Mouse (Mus musculus): ENCODE measurements around the gene Stpg1. TPM values are rescaled to one million over a fixed set of nuclear protein-coding genes. Genes with fewer than 3 reads are reported as not detected.

Gene Stpg1
- polyA plus RNA-seq, 1 experiment, result not detected

DNA sequence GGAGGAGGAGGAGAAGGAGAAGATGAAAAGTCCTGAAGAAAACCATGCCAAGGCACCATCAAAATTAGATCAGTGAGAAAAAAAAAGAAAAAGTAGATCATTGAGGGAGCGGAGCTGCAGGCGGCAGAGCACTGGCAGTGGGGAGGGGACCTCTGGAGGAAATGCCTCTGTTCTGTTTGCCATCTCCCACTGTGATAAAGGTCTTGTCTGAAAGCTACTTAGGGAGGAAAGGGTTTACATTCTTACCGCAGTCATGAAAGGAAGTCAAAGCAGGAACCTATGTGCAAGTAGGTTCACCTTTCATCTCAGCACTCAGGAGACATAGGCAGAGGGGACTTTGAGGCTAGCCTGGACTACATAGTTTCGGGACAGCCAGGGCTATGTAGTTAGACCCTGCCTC is 7.0 kb downstream of the Stpg1 start:
- no peak for TF ChIP-seq GATA1 (IDR thresholded peaks at IDR 0.05; ENCODE audit: low read length)

DNA sequence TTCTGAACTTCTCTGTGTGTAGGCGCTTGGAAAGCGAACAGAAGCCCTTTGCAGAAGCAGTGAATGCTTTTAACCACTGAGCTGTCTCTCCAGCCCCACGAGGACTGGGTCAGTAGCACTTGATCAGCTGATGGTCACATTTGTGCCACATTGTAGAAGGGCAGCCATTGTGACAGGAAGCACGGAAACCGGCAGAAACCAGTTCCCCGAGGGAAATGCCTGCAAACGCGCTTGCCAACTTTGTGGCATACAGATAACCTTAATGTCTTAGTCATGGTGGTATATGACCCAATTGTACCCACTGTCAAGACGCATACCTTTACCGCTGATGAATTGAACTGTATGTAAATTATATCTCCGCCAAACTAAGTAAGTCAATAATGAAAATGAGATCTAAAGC is 11.2 kb downstream of the Stpg1 start:
- TF ChIP-seq GATA1 (IDR thresholded peaks at IDR 0.05; ENCODE audit: low read length), result no peak

DNA sequence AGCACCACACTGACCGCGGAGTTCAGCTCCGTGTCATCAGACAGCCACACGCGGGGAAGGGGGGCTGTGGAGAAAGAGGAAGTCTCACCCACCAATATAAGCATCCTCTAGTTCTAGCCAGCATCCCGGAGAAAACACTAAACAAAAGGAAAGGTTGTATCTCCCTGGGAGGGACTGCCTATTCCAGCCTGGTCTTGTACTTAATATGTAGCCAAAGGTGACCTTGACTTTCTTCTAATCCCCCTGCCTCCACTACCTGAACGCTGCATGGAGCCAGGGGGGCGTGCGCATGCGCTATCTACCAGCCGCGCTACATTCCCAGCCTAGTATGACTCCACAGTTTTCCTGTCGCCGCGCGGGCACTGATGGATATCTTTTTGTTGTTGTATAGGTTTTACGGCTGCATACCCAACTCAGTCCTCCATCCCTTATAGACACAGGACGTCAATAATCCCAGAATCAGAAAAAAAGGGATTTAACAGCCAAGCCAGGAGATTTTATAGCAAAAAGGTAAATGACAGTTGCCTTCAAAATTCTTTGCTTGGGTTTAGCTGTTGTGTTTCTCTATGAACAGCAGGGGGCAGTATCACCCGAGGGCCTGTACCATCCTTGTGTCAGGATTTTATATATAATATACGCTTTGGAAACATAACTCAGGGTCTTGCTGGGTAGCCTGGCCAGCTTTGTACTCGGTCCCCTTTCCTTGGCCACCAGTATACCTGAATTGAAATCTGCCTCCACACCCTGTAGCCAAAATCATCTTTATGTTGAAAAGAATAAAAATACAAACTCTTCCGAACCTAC is 13.2 kb downstream of the Stpg1 start:
- TF ChIP-seq GATA1 (IDR thresholded peaks at IDR 0.05; ENCODE audit: low read length), result no peak

DNA sequence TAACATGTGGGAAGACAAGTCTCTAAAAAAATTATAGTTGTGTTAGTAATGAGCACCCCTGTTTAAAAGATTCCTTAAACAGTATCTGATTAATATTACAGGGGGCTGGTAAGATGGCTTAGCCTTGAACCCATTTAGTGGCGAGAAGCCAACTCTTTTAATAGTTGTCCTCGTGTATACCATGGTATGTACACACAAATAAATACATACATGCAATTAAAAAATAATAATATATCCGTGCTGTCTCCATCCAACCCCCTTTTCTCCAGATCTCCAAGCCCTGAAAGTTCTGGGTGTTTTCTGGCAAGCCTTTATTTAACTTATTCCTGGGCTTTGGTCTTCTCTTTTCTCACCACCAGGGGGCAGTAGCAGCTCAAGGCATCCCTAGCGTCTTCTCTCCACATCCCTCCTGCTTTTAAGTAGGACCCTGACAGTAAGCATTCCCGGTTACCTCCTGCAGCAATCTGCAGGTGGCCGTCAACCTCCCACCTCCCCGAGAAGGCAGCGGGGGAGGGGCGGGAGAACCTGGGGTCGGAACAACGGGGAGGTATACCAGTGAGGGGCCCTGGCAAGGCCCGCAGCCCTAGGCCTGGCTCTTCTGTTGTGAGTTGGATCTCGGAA is 13.9 kb downstream of the Stpg1 start:
- TF ChIP-seq GATA1 (IDR thresholded peaks at IDR 0.05; ENCODE audit: low read length), result no peak

DNA sequence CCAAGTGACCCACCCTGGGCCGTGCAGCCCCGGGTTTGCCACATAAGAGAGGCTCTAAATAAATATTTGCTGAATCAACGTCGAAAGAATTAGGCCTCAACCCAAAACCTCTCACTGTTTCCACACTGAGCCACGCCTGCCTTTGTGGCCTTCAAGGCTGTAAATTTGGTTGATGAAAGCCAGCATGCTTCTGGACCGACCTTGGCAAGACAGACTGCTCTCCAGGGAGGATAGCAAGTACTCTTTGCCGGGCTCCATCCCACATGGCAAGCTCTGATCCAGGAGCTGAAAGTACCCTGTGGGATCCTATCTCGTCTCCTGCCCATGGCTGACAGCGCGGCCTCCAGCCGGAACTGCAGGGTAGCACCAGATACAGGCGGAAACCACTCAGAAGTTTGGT is 14.9 kb downstream of the Stpg1 start:
- no peak for TF ChIP-seq GATA1 (IDR thresholded peaks at IDR 0.05; ENCODE audit: low read length)

DNA sequence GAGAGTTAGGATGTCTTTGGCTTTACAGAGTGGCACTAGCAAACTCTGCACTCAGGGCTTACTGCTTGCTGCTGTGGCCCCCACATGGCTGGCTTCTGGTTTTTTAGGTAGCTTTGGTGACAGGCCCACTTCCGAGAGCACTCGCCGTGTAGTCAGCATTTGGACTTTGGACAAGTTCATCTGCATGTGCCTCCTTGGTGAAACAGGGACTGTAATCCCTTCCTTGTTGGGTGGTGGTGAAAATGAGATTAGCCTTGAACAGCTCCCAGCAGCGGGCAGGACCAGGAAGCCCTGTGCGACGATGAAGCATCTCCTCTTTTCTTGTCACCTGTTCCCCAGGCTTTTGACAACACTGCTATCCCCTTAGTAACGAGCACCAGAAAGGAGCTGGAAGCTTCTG is 19.3 kb downstream of the Stpg1 start:
- no peak for TF ChIP-seq GATA1 (IDR thresholded peaks at IDR 0.05; ENCODE audit: low read length)

DNA sequence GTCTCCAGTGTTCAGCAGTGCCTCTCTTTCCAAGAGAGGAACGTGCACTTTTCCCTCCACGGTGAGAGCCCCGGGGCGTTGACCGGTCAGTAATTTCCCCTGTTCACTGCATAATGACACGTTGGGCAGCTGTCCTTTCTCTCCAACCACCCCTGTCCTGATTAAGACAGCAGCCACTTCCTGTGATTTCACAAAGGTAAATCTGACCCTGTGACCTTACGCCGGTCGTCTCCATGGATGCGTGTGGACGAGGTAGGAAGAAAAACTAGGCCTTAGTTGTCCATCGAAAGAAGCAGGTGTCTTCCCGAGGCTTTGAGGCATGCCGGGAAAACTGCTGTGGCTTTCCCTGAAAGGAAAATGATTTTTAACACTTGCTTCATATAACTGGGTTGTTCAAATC is 20.3 kb downstream of the Stpg1 start:
- no peak for TF ChIP-seq GATA1 (IDR thresholded peaks at IDR 0.05; ENCODE audit: low read length)

DNA sequence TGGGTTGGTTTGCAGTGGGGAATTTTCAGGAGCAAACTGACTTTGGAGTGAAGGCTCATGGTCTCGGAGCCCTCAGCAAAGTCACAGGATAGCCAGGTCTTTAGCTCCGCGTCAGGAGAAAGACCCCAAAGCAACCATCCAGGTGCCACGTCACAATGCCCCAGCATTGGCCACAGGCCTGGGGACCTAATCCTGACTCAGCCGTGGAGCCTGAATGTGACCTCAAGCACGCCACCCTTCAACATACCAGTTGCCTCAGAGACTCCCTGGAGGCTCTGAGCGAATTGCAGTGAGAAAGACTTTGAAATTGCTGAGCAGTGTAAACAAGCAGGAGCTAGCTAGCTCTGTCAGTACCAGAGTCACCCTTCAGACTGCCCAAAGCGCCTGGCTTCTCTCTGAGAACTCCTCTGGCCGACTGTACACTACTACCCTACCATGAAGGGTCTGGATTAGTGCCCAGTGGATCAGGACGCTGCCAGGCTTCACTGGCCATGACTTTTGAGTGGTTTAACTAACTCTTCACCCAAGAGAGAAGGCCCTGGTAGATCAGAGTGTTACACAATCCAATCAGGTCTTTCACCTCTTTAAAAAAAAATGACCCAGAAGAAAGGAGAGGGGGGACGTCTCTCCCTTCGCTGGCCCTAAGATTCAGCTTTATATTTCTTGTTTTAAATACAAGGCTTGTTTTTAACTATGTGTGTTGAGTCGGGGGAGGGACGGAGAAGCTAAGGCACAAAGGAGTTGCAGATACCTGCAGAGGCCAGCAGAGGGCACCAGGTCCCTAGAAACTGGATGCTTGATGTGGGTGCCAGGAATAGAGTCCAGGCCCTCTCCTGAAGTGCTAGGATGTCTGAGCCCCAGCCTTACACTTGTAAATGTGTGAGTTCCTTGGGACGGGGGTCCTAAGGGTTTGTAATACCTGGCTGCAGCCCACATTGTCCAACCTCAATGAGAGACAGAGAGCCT is 22.0 kb downstream of the Stpg1 start:
- no peak for TF ChIP-seq GATA1 (IDR thresholded peaks at IDR 0.05; ENCODE audit: low read length)

DNA sequence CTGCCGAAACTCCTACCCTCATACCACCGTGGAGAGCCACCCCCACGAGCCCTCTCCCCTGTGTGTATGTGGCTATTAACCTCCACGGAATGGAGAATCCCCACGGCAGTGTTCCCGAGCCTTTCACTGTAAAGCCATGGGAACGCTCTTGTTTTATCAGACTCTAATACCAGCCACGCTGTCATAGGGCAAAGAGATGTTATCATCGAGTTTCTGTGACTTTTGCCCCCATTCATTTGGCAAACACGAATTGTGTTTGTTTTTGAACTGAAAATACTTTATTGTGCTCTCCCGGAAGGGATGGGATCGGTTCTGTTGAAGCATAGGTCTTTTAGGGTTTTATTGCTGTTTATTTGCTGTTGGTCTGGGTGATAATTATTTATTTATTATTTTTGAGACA is 23.5 kb downstream of the Stpg1 start:
- no peak for TF ChIP-seq GATA1 (IDR thresholded peaks at IDR 0.05; ENCODE audit: low read length)

DNA sequence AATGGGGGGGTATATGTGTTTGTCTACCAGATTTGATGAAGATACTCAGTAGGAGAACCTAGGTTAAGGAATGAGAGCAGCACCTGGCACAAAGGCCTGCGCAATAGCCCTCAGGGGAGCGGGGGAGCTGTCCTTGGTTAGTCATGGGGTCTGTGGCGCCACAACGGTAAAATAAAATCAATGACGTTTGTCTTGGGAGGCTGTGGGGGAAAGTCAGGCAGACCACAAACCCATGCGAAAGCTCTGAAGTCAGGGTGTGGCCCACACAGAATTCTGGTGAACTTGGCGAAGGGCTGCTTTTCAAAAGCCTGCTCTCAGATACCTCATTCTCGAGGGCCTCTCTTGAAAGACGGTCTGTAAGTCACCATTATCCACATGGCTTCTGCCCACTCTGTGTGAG is 25.8 kb downstream of the Stpg1 start:
- TF ChIP-seq GATA1 (IDR thresholded peaks at IDR 0.05; ENCODE audit: low read length), result no peak

DNA sequence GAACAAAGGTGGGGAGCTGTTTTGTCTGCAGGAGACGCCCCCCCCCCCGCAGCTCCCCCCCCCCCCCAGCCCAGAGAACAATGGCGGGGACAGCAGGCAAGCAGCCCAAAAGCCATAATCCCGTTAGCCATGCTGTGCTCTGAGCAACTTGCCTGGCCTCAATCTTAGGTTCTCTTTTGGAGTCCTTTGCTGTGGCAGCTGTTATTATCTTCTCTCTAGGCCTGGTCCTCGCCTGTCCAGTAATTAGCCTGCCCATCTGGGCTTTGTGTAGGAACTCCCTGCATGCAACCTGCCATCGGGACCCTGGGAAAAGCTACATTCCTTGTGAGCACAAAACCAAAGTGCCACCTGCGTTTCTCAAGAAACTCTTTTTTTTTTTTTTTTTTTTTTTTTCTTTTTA is 29.3 kb downstream of the Stpg1 start:
- no peak for TF ChIP-seq GATA1 (IDR thresholded peaks at IDR 0.05; ENCODE audit: low read length)

DNA sequence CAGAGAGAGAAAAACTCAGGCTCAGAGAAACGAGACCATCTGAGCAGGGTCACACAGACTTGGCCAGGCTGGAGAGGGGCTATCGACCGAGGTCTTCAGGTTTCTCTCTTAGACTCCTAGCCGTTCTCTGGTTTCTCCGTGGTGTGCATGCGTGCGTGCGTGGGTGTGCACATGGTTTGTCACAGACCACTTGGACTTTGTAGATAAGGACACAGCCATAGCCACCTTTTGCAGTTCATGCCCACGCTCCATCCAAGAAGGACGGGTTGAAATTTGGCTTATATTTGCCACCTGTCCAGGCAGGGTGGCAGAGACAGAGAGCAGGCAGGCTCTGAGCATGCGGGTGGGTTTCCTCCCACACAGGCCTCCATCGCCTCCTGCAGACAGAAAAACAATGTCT is 30.5 kb downstream of the Stpg1 start:
- TF ChIP-seq GATA1 (IDR thresholded peaks at IDR 0.05; ENCODE audit: low read length), result no peak

DNA sequence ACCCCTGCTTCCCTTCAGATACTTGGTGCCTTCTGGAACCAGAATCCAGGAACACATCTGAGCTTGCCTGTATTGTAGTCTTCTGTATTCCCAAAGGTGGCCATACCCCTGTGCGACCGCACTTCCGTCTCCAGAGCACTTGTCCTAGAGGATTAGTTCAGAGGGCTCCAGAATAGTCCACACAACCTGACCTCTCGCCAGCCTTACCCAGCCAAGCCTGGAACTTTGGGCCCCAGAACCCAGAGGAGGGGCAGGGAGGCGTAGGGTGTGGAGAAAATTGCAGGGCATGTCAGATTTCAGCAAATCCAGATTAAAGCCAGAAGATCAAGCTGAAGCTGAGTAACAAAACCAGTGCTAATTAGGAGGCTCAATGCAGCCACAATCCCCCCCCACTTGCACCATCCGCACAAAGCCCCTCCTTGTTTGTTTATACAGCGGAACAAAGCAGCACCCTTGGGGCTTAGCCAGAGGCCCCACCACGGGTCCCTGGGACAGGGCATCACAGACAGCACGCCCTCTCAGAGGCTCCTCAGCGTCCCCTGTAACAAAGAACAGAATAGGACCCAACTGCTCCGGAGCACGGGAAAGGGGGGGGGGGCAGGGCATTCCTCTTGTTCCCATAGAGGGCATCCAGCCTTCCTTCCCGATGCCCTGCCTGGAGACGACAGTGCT is 31.6 kb downstream of the Stpg1 start:
- TF ChIP-seq GATA1 (IDR thresholded peaks at IDR 0.05; ENCODE audit: low read length), result no peak

DNA sequence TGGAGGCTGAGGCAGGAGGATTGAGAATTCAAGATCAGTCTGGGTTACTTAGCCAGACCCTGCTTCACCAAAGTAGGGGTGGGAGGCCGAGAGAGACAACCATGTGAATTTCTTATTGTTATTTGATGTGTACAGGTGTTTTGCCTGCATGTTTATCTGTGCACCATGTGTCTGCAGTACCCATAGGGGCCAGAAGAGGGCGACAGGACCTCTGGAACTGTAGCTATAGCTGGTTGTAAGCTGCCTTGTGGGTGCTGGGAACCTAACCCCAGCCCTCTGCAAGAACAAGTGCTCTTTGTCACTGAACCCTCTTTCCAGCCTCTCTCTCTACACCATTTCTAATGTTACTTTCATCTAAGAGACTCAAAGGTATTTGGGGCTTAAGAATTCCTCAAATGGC is 35.7 kb downstream of the Stpg1 start:
- TF ChIP-seq GATA1 (IDR thresholded peaks at IDR 0.05; ENCODE audit: low read length), result no peak

DNA sequence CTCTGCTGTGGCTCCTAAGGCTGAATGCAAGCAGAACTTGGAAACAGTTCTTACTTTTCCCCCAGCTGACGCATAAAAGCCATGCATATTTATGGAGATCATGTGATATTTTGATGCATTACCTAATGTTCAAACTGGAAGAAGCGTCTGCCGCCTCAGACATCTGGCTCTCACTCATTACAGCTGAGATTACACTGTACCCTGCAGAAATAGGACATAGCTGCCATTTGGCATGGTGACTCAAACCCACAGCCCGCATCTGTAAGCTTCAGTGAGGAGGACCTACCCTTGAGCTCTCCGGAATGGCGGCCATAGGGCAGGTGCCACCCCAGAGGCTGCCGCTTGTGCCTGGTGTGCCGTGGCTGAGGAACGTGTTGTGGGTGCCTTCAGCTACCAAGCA is 36.6 kb downstream of the Stpg1 start:
- no peak for TF ChIP-seq GATA1 (IDR thresholded peaks at IDR 0.05; ENCODE audit: low read length)

Measured in G1E-ER4 (cell line).